Mouse (Mus musculus): ENCODE data around the gene Snap23.

The Snap23 gene

DNA sequence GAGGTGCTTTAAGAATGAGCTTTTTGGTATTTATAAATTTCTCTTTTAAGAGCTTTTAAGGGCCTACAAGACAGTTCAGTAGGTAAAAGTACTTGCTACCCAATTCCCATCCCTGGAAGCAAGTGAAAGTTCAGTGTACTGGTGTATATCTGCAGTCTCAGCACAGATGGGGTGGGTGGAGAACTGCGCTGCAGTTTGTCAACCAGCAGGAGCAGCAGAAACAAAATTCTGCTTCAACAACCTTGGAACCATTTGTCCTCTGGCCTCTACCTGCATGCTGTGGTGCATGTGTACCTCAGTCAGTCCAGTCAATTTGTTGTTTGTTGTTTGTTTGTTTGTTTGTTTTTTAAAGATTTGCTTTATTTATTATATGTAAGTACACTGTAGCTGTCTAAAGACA, 24.8 kb downstream of the Snap23 start:
- DNase-seq: no peak

DNA sequence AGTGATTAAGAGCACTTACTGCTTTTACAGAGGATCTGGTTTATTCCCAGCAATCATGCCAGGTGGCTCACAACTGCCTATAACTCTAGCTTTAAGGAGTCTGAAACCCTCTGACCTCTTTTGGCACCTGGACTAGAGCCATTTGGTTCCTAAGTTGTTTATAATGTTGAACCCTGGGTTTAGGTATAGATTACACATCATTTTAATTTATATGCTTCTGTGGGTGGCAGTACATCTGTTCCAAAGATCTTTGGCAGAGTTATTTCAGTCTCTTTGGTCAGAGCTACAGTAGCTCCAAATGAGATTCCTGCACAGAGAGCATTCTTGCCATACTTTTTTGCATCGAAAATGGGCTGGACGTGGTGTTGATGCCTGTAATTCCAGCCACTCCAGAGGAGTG, 30.3 kb downstream of the Snap23 start:
- no peak for DNase-seq

DNA sequence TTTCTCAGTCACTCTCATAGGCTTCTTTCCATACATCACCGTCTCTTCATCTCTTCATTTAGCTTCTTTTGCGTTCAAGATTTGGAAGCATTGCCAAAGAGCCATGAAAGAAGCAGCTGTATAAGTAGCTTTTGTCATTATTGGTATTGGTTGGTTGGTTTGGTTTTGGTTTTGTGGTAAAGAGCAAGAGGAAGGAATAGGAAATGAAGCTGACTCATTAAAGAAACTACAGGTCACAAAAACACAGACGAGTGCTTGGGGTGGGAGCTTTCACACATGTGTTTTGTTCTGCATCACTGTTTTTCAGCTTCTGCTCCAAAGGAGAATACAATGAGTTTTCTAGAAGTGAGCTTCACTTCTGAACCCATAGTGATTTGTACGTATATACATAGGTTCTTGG, 32.0 kb downstream of the Snap23 start:
- DNase-seq: no peak

DNA sequence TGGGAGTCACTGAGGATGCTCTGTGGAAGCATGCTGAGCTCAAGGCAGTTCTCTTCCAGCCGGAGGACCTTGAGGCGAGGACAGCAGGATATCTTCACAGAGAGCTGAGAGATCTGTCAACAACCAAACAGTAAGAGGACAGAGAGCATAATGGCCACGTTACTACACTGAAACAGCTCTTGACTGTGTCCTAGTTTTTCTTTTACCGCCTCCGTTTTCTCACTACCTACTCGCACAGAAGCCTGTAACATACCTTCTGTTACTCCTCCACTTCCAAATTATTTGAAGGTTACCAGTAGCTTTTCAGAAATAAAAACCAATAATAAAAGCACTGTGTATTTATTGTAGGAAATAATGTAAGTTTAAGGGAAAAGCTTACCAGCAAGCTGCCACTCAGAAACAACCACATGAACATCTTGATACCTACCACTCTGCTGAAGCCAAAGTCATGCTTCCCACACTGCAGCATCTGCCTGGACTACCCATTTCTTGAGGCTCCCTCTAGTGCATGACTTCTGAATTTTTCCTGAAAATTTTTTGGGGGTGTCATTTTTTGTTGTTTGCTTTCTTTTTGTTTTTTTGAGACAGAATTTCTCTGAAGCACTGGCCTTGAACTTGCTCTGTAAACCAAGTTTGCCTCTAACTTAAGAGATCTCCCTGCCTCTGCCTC, 38.7 kb downstream of the Snap23 start:
- DNase-seq: no peak

DNA sequence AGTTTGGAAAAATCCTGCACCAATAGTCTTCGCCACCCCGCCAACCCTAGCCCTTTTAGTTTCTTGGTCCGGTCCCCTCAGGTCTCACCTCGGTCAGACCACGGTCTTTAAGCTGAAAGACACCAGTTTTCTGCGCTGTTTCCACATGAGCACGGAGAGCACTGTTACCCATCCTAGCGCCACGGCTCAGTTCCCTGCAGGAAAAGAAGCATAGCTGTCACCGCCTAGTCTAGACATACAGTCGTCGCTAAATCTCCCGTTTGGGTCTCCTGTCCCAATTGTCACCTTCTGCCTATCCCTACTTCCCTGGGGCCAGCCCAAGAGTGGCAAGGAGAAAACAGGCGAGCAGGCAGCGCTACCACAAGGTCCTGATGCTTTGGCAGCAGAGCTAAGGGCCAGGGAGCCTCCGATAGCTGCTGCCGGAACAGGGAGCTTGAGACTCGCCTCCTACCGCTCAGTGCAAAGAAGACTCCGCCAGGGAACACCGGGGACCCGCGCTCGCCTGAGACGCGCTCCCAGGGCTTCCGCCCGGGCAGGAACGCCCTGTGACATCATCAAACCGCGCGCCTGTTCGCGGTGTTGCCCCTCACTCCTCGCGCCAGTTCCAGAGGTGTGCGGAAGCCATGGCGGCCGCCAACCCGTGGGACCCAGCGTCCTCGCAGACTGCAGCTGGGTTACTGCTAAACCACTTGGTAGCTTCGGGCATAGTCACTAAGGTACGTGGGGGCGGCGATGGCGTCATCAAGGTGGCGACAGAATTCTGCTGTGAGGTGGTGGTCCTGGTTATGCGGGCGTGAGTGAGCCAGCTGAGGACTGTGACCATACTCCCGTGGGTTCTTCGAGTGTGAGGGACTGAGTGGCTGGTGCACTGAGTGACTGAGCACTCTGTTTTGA, 41.6 kb downstream of the Snap23 start, which contains the start of the genes Haus2 and Lrrc57:
Gene Haus2, plus strand, starts transcription at position 554 of the 894 bp plus-strand sequence.
Gene Lrrc57, minus strand, starts transcription at position 691 of the 894 bp plus-strand sequence.
- DNase-seq: peak; percentile 83

DNA sequence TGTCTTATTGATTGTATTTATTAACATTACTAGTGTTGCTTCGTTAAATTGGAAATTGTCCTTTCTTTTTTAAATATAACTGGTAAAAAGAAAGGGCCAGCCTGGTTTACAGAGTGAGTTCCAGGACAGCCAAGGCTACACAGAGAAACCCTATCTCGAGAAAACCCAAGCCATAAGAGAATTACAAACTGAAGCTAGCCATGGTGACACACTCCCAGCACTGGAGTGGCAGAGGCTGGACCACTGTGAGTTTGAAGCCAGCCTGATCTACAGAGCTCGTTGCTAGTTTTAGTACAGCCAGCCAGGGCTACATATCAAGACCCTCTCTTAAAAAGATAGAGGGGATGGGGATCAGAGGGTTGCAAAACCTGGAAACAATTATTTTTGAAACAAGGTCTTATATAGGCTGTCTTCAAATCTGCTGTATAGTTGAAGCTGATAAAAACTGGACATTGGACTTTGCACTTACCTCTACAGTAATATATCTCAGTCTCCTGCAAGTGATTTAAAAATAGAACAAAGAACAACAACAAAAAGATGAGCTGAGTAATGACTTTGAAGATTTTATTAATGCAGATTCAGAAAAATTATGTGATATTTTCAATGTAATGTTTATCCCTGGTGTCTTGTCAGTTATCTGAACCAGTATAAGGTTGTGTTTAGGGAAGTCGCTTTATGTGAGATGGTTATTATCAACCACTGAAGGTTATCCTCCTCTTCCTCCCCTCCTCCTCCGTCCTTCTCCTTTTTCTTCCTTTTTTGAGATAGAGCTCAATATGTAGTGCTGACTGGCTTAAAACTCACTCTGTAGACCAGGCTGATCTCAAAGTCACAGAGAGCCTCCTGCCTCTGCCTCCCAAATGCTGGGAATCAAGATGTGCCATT, 49.0 kb downstream of the Snap23 start:
- DNase-seq: no peak

DNA sequence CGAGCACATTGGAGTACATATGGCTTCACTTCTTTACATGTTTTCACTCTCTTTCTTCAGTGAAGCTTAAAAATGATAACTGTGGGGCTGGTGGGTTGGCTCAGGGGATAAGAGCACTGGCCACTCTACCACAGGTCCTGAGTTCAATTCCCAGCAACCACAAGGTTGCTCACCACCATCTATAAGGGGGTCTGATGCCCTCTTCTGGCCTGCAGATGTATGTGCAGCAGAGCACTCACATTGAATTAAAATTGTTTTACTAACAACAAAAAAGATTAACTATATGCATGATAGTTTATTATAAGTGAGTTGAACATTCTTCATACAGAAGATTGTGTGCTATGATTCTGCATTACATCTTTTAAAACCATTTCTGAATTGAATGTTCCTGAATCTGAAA, 52.1 kb downstream of the Snap23 start:
- DNase-seq: no peak

DNA sequence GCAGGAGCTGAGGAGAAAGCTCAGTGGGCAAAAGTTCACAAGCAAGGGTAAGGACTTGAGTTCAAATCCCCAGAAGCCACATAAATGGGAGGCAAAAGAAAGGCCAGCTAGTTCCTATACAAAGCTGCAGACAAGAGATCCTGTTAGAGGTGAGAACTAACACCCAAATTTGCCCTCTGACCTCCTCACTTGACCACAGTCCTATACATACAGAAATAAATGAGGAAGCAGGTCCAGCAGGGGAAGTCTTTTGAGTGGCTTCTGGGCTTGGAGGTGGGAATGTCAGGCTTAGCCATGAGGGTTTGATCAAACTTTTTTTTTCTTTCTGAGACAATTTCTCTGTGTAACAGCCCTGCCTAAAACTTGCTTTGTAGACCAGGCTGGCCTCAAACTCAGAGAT, 55.4 kb downstream of the Snap23 start:
- DNase-seq: no peak

DNA sequence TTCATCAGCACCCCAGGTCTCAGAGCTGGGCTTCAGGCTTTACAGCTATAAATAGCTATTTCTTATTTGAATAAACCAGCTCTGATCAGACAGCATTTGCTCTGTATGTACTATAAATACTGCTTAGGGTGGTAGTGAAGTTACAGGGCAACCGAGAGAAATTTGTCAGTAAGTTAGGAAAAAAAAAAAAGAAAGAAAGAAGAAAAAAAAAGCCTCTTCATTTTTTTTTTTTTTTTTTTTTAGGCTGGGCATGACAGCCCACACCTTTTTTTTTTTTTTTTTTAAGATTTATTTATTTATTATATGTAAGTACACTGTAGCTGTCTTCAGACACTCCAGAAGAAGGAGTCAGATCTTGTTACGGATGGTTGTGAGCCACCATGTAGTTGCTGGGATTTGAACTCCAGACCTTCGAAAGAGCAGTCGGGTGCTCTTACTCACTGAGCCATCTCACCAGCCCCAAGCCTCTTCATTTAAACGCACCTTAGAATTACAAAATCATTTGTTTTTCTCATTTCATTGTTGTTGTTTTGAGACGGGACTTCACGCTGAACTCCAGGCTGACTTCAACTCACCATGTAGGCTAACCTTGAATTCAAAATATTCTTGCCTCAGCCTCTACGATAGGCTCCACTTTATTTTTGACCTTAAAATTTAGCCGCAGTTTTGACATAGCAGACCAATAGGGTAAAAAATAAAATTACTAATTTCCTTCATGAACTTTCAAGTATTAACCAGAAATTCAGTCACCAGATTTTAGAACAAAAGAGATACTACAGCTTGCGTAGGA, 60.8 kb downstream of the Snap23 start:
- no peak for DNase-seq

DNA sequence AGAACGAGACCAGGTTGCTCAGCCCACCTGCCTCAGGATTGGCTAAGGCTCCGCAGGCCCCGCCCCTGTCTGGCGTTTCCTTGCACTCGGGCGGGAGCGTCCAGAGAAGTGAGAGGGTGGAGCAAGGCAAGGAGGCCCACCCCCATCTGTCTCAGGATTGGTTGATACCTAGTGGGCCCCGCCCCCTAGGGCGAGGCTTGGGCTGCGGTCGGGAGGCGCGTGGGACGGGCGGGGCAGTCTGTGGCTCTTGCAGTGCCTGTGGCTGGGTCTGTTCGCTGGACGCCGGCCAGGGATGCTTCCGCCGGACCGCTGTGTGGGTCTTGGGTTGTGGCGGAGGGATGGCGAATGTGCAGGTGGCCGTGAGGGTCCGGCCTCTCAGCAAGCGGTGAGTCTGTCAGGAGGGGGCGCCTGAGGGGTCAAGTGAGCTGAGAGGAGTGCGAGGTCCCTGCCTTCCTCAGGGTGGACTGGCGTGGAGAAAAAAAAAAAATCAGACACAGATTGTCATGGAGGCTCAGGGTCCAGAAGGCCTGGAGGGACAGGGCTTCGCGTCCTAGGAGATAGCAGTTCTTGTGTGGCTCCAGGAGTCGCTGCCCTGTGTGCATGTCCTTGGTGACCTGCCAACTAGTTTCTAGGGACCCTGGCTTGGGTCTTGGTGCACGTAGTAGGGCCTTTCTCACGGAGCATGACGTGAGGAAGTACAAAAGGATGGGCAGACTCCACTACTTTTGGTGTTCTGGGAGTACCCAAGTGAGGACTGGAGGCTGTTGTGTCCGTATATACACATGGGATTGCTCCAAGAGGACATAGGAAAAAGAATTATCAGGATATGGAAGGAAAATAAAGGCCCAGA, 61.6 kb downstream of the Snap23 start, which contains the start of gene Stard9:
Gene Stard9, plus strand, starts transcription at position 236 of the 850 bp plus-strand sequence.
- DNase-seq: peak; percentile 99

DNA sequence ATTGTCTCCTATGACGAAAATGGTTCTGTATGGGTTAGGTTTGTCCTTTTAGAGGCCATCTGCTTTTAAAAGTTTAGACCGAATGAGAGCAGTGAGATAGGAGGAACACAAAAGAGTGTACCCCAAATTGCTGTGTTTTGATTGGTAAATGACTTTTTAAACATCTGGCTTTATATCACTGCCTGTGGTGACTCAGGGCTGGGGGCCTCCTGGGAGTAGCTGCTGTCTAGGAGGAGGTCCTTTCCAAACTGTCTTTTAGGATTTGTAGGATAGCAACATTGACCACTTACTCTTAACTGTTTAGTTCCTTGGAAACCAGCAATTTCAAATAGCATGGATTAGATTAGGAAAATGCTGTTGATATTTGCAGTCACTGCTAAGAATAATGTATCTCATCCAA, 62.8 kb downstream of the Snap23 start:
- no peak for DNase-seq

DNA sequence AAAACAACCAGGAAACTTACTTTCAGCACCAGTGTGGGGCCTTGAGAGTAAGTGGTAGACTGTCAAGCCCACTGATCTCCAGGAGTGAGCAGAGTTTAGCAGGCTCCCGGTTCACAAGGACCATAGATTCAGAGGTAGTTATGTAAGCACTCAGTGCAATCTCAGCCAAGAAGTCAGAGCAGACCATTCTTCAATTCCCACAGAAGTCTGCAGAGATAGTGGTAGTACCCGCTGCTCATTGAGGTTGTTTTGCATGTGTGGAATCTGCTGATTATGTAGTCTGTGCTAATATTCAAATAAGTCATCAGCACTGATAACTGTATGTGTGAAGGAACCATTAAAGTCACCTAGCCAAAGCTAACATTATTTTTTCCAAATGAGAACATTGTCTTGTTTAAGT, 63.2 kb downstream of the Snap23 start:
- no peak for DNase-seq

DNA sequence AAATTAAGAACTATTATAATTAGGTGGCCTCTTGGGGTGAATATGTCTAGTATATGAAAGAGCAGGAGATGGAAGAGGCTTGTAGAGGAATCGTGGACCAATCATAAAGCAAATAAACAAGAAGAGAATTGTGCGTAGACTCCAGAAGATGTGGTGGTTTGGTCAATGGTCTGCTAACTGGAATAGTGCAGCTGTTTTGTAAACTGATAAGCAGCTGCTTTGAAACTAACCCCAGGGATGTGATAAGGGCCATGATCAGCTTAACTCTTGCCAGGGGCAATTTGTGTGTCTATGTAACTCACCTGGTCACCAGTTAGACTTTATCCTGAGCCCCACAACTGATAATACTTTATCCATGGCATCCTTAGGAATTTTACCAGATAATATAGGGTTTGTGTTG, 64.0 kb downstream of the Snap23 start:
- DNase-seq: no peak

DNA sequence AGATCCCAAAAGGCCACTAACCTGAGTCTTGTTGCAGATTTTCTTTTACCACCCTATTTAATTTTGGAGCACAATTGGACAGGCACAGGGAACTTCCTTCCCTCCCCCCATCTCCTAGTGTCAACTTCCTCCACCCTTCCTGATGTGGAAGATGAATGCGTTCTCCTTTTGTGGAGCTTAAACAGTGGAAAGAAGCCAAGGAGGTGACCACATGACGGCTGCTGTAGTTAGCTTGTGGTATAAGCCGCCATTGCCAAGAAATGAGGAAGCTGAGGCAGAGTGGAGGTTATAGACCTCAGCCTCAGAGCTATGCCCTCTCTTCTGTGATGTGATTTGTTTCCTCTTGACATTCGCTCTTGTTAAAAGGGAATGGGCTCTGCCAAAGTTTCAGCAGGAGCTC, 64.5 kb downstream of the Snap23 start:
- no peak for DNase-seq

DNA sequence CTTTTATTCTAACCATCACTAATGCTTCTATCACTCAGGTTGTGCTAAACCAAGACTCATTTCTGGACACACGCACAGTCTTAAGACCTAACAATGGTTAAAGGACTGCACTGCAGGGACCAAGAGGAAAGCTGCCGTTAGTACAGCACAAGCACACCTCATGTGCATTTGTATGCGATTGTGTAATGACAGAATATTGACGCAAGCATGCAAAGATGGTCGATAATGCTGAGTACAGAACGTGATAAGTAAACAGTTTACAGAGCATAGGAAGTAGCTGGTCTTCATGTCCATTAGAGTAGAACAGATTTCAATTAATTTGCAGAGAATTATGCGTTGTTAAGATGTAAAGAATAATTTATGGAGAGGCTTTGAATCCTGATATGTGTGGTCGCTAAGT, 73.4 kb downstream of the Snap23 start:
- DNase-seq: no peak

DNA sequence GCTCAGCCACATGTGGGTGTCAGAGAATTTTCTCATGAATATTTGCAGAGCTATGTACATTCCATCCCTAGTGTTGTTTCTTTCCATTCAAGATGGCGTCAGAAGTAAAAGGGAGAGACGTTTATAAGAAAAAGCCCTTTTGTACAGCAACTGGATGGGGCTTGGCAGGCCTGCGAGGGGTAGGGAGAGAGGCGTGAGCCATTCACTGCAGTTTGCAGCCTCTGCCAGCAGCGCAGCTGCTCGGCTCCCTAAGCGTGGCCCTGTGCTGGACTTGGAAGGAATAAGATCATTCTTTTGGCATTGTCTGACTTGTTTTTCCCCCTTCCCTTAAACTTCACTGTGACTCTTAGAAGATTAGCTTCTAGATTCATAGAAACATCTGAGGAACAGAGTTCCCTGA, 76.4 kb downstream of the Snap23 start:
- no peak for DNase-seq

DNA sequence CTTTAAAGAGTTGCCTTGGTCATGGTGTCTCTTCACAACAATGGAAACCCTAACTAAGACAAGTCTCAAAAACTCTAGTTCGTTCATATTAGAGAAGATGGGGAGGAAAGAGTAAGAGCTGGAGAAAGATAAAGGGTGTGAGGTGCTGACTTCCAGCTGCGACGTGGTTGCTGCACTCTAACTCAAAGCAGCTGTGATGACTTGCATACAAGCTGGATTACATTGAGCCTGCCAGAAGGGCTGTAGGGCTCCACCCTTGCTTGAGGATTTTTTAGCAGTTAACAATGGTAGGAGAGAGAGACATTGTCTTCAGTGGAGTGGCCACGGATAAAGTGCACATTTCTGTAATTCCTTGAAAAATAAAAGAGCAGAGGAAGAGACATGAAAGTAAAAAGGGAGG, 79.3 kb downstream of the Snap23 start:
- no peak for DNase-seq

Measured in cerebellum, adult 11 months (tissue).